10 mouse cellular contexts compared by ENCODE assay signal in the genomic region with DNA sequence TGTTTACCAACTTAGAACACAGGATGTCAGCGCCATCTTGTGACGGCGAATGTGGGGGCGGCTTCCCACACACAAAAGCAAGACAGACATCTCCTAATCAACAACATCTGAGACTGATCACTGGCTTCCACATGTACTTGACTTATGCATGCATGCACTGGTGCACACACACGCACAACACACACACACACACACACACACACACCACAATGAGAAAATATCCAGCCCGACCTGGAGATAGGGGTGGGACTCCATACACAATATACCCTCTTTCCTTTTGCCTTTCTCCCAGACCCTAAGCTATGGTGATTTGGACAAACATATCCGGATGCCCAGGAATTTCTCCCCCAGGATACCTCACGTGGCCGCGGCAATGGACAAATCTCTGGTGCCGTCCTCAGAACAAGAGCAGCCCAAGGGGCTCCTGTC. TPM values are rescaled to one million over a fixed set of nuclear protein-coding genes. Genes with fewer than 3 reads are reported as not detected.
A peak's percentile ranks its signal among the peaks of the same experiment; 100 is the strongest.
DNase-seq lines count a peak whose midpoint lies in the region; ATAC-seq lines count a peak whose summit lies in the region.
"Had no signal": no experiment of that assay in that cellular context is flagged by ENCODE, and none has a peak within 500 bp of the region (broad histone marks: within the 10 kb centered on the region; RNA-seq: fewer than 3 reads in every experiment).

No protein-coding gene starts in this region.

- no peaks in the 10 kb centered on the region for H3K27me3 ChIP-seq in liver, embryonic 13.5 days
- H3K27me3 ChIP-seq: Patski had no signal

- peak overlapping the region; percentile 63 for H3K4me2 ChIP-seq in liver, embryonic 13.5 days

- peak overlapping the region; percentile 88 for H3K27ac ChIP-seq in liver, embryonic 13.5 days

- H3K4me1 ChIP-seq in liver, embryonic 13.5 days (replicated peaks), result peaks cover 36% of the 10 kb centered on the region

- WGBS in liver, embryonic 13.5 days (ENCODE audit: insufficient replicate concordance), result 39% methylated on average over 11 of the region's 11 CpGs

- H3K9ac ChIP-seq in liver, embryonic 13.5 days, result peak overlapping the region; percentile 66

- peak overlapping the region; percentile 45 for H3K4me3 ChIP-seq in liver, embryonic 13.5 days (replicated peaks)

- no peaks in the 10 kb centered on the region for H3K36me3 ChIP-seq in liver, embryonic 13.5 days

- peak; percentile 55 for DNase-seq in layer of hippocampus, adult 9-11 months
- DNase-seq in layer of hippocampus, postnatal 25 days (ENCODE audit: extremely low spot score in 1 of 2, low spot score in 1 of 2), result no peak
- DNase-seq in liver, embryonic 13.5 days, result no peak
- DNase-seq in neural tube, embryonic 10.5 days (ENCODE audit: extremely low spot score, low spot score), result peak; percentile 51
- no peak for DNase-seq in c-Kit-positive CD71-positive TER-119-positive erythroid progenitor cells, embryonic 14.5 days (ENCODE audit: low spot score)
- no peak for DNase-seq in ovary, postnatal 10 days (ENCODE audit: low spot score)

- H3K9me3 ChIP-seq in liver, embryonic 13.5 days (replicated peaks), result no peaks in the 10 kb centered on the region

- peak; percentile 40 for ATAC-seq in erythroid progenitor cell, adult 5-6 weeks (replicated peaks; ENCODE audit: low FRiP score, poor library complexity, severe bottlenecking)
- ATAC-seq in inflammation-experienced regulatory T-cells, adult 6 months, result peak; percentile 59
- ATAC-seq in liver, embryonic 13.5 days (ENCODE audit: low read depth), result peak; percentile 6; the same call in 1 of the 2 replicates
- ATAC-seq: Patski had no signal

RNA-seq across cellular contexts. Expression of gene Dcaf7, which starts 3.2 kb away (rescaled TPM):
- 100 to 1,000 TPM; 146 to 153 TPM for total RNA-seq in layer of hippocampus, postnatal 25 days (2021)
- total RNA-seq in erythroid progenitor cell, adult 5-6 weeks (2015; ENCODE audit: low replicate concordance), result 25.2 and 28.1 TPM in 2 replicates
- total RNA-seq in erythroid progenitor cell, adult 5-6 weeks (2017; ENCODE audit: low replicate concordance), result 26.9 and 36.5 TPM in 2 replicates
- polyA plus RNA-seq in inflammation-experienced regulatory T-cells, adult 6 months (2017; shearing (Covaris generic)), result 10 to 100 TPM; 18.5 to 25.5 (median 22.3) TPM
- polyA plus RNA-seq in liver, embryonic 13.5 days (2015; fragmentation: Nextera tagmentation; extraction: Ambion mirVana), result 25.3 and 29.4 TPM in 2 replicates

RNA-seq across cellular contexts. Expression of gene Kcnh6, which starts 25.6 kb away (rescaled TPM):
- total RNA-seq in layer of hippocampus, postnatal 25 days (2021), result 1 to 10 TPM in 1 of 2 experiments, under 1 TPM in 1; 0.96 to 1.1 TPM
- total RNA-seq in erythroid progenitor cell, adult 5-6 weeks (2015; ENCODE audit: low replicate concordance), result not detected in 2 replicates
- not detected in 2 replicates for total RNA-seq in erythroid progenitor cell, adult 5-6 weeks (2017; ENCODE audit: low replicate concordance)
- polyA plus RNA-seq in inflammation-experienced regulatory T-cells, adult 6 months (2017; shearing (Covaris generic)), result under 1 TPM in 1 of 3 experiments, not detected in 2; 0.16 TPM
- polyA plus RNA-seq in liver, embryonic 13.5 days (2015; fragmentation: Nextera tagmentation; extraction: Ambion mirVana), result 0.03 TPM in 1 of 2 replicates, not detected in the other
- polyA plus RNA-seq: Patski had no signal

RNA-seq across cellular contexts. Expression of gene Taco1, which starts 32.4 kb away (rescaled TPM):
- 10 to 100 TPM; 17.6 to 21.8 TPM for total RNA-seq in layer of hippocampus, postnatal 25 days (2021)
- total RNA-seq in erythroid progenitor cell, adult 5-6 weeks (2015; ENCODE audit: low replicate concordance), result 5.9 TPM in 1 of 2 replicates, not detected in the other
- 4.1 and 6.8 TPM in 2 replicates for total RNA-seq in erythroid progenitor cell, adult 5-6 weeks (2017; ENCODE audit: low replicate concordance)
- polyA plus RNA-seq in inflammation-experienced regulatory T-cells, adult 6 months (2017; shearing (Covaris generic)), result 10 to 100 TPM in 2 of 3 experiments, 1 to 10 TPM in 1; 7.7 to 14.5 (median 13.3) TPM
- polyA plus RNA-seq in liver, embryonic 13.5 days (2015; fragmentation: Nextera tagmentation; extraction: Ambion mirVana), result 8.1 and 8.3 TPM in 2 replicates

RNA-seq across cellular contexts. Expression of gene Ace3, which starts 39.0 kb away (rescaled TPM):
- total RNA-seq in layer of hippocampus, postnatal 25 days (2021), result not detected
- not detected in 2 replicates for total RNA-seq in erythroid progenitor cell, adult 5-6 weeks (2015; ENCODE audit: low replicate concordance)
- not detected in 2 replicates for total RNA-seq in erythroid progenitor cell, adult 5-6 weeks (2017; ENCODE audit: low replicate concordance)
- polyA plus RNA-seq in inflammation-experienced regulatory T-cells, adult 6 months (2017; shearing (Covaris generic)), result not detected
- not detected in 2 replicates for polyA plus RNA-seq in liver, embryonic 13.5 days (2015; fragmentation: Nextera tagmentation; extraction: Ambion mirVana)
- total RNA-seq: layer of hippocampus, adult 18-20 months had no signal
- polyA plus RNA-seq: Patski had no signal

RNA-seq across cellular contexts. Expression of gene Map3k3, which starts 50.9 kb away (rescaled TPM):
- total RNA-seq in layer of hippocampus, postnatal 25 days (2021), result 10 to 100 TPM; 24.5 to 31.9 TPM
- 9.6 and 11.5 TPM in 2 replicates for total RNA-seq in erythroid progenitor cell, adult 5-6 weeks (2015; ENCODE audit: low replicate concordance)
- total RNA-seq in erythroid progenitor cell, adult 5-6 weeks (2017; ENCODE audit: low replicate concordance), result 5.7 and 6.2 TPM in 2 replicates
- polyA plus RNA-seq in inflammation-experienced regulatory T-cells, adult 6 months (2017; shearing (Covaris generic)), result 10 to 100 TPM; 11.5 to 33.4 (median 33.3) TPM
- polyA plus RNA-seq in liver, embryonic 13.5 days (2015; fragmentation: Nextera tagmentation; extraction: Ambion mirVana), result 4.5 and 4.8 TPM in 2 replicates

Comparison
In these comparisons a context has a peak if more than half of its experiments do, and no peak if none do; other contexts are left out.
1. DNase-seq: peak in layer of hippocampus, adult 9-11 months (single experiment) and neural tube, embryonic 10.5 days (single experiment); none in layer of hippocampus, postnatal 25 days (0 of 2), liver, embryonic 13.5 days (single experiment), c-Kit-positive CD71-positive TER-119-positive erythroid progenitor cells, embryonic 14.5 days (single experiment) and ovary, postnatal 10 days (single experiment).
2. ATAC-seq: peak in every context shown above with its lines; median percentile 59 in inflammation-experienced regulatory T-cells, adult 6 months; 40 in erythroid progenitor cell, adult 5-6 weeks; 6 in liver, embryonic 13.5 days.